Mouse (Mus musculus) spleen, postnatal 4 days (tissue): ENCODE results near the gene Scn2b.

Experiments
- DNase-seq, 2 experiments: peaks; one replicate each; pipeline ENCODE4 v3.0.0; 2022; ENCODE audit warnings: low spot score in 2 of 2

The Scn2b gene

DNA sequence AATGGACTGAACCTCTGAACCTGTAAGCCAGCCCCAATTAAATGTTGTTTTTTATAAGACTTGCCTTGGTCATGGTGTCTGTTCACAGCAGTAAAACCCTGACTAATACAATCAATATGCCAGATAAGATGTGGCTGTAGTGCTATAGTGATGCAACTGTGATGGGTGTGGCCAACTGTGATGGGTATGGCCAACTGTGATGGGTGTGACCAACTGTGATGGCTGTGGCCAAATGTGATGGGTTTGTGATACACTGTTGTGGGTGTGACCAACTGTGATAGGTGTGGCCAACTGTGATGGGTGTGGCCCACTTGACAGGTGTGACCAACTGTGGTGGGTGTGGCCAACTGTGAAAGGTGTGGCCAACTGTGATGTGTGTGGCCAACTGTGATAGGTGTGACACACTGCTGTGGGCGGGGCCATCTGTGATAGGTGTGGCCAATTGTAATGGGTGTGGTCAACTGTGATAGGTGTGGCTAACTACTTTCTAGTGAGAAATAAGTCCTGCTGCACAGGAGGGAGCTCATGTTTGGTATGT lies 53.6 kb downstream of the Scn2b start:
- no peak for DNase-seq

DNA sequence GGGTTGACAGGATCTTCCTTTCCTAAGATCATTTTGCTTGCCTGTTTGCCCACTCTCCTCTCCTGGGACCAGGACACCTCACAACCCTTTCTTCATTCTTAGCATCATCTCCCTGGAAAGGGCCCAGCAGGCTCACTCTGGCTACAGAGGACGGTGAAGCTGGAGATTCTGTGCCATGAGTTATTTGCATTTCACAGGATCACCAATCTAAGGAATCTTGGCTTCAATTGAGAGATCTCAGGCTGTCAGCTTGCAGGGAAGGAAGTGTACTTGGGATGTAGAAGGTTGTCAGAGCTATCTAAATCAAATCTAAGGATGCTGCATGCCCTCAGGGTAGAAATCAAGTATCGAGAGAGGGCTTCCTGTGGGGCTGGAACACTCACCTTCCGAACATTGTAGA lies 55.9 kb downstream of the Scn2b start:
- DNase-seq = no peak

DNA sequence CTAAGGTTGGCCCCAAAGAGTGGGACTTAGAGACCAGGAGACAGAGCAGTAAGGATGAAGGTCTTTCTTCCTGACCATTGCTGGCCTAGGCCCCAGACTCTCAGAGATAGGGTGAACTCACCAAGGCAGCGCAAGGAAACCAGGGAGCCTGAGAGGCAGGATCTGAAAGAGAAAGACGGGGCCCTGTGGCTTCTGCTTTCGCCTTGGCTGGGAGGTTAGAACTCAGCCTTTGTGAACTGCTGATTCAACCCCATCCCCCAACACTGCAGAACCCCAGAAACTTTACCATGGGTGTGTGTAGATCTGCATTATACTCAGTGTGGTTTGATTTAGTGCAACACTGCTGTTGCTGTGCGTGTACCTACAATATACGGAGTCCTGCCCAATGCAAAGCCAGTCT lies 61.7 kb downstream of the Scn2b start:
- no peak for DNase-seq
